Mouse (Mus musculus): ENCODE data around the gene Tac4. TPM values are rescaled to one million over a fixed set of nuclear protein-coding genes. Genes with fewer than 3 reads are reported as not detected.

Gene Tac4
- total RNA-seq, 1 experiment, result 0.18 TPM

GRCm38 (mm10) chr11:95227467-95227866 lies 33.9 kb upstream of the Tac4 start:
- H3K9ac ChIP-seq (ENCODE audit: insufficient read depth, low read depth, low read length, poor library complexity, severe bottlenecking), result no peak overlapping the region
- no peak for TF ChIP-seq ZNF384 (IDR thresholded peaks at IDR 0.05; ENCODE audit: low read depth, low read length)
- TF ChIP-seq CHD2 (IDR thresholded peaks at IDR 0.05; ENCODE audit: low read depth, low read length), result no peak
- no peak for TF ChIP-seq ZC3H11A (IDR thresholded peaks at IDR 0.05; ENCODE audit: borderline replicate concordance, low read depth, low read length)
- no peak for TF ChIP-seq HCFC1 (IDR thresholded peaks at IDR 0.05; ENCODE audit: borderline replicate concordance, insufficient read depth, low read length)
- no peak for TF ChIP-seq MAFK (IDR thresholded peaks at IDR 0.05; ENCODE audit: insufficient read depth, low read depth, low read length)
- no peaks in the 10 kb centered on the region for H3K36me3 ChIP-seq (ENCODE audit: control insufficient read depth, insufficient read depth, low read length, poor library complexity, severe bottlenecking)
- peaks cover 5 to 24% of the 10 kb centered on the region in 2 experiments; a peak in 3 of 4 replicates for H3K4me1 ChIP-seq (ENCODE audit: control insufficient read depth in 2 of 2, insufficient read depth in 2 of 2, low read length in 2 of 2, poor library complexity in 1 of 2)
- no peak overlapping the region for H3K27ac ChIP-seq (ENCODE audit: insufficient read depth, low read depth, low read length, poor library complexity, severe bottlenecking)
- no peak for DNase-seq (ENCODE audit: low read depth, low spot score)
- in situ Hi-C loops (cut with MboI; ENCODE audit: low sequenced_read_pairs in 2 of 2, unreplicated experiment in 2 of 2), result no loop called here
- H3K9me3 ChIP-seq (ENCODE audit: control insufficient read depth, insufficient read depth, low read depth, low read length), result no peaks in the 10 kb centered on the region
- H3K4me3 ChIP-seq (ENCODE audit: insufficient read depth in 1 of 2, low read depth in 1 of 2, low read length in 2 of 2, poor library complexity in 1 of 2, severe bottlenecking in 1 of 2), result no peak overlapping the region

- Histone ChIP-seq H3K36me3 (ENCODE audit: control insufficient read depth, insufficient read depth, low read length, poor library complexity, severe bottlenecking) (no peaks in the 10 kb centered on the region), H3K9me3 (ENCODE audit: control insufficient read depth, insufficient read depth, low read depth, low read length) (no peaks in the 10 kb centered on the region), H3K4me1 (ENCODE audit: control insufficient read depth in 2 of 2, insufficient read depth in 2 of 2, low read length in 2 of 2, poor library complexity in 1 of 2) (peaks cover 0 to 3% of the 10 kb centered on the region in 2 experiments; a peak in 1 of 4 replicates), H3K9ac (ENCODE audit: insufficient read depth, low read depth, low read length, poor library complexity, severe bottlenecking) (peak overlapping the region; percentile 26; the same call in 1 of the 2 replicates), H3K27ac (ENCODE audit: insufficient read depth, low read depth, low read length, poor library complexity, severe bottlenecking) (no peak overlapping the region), H3K4me3 (ENCODE audit: insufficient read depth in 1 of 2, low read depth in 1 of 2, low read length in 2 of 2, poor library complexity in 1 of 2, severe bottlenecking in 1 of 2) (peak overlapping the region; percentile 10 to 20; a peak in 3 of 4 replicates)
- TF ChIP-seq CHD2 (IDR thresholded peaks at IDR 0.05; ENCODE audit: low read depth, low read length) (no peak), ZC3H11A (IDR thresholded peaks at IDR 0.05; ENCODE audit: borderline replicate concordance, low read depth, low read length) (0 out of 2 replicates have a peak, but pooled peaks have one; percentile 1), ZNF384 (IDR thresholded peaks at IDR 0.05; ENCODE audit: low read depth, low read length) (no peak), HCFC1 (IDR thresholded peaks at IDR 0.05; ENCODE audit: borderline replicate concordance, insufficient read depth, low read length) (no peak), MAFK (IDR thresholded peaks at IDR 0.05; ENCODE audit: insufficient read depth, low read depth, low read length) (no peak)
- in situ Hi-C loops (cut with MboI; ENCODE audit: low sequenced_read_pairs in 2 of 2, unreplicated experiment in 2 of 2), result loop anchor here in 1 of 2 experiments (10.0 kb wide), 1 partner anchor 97 kb away; no protein-coding TSS in a partner anchor
- no peak for DNase-seq (ENCODE audit: low read depth, low spot score)
Observed at GRCm38 (mm10) chr11:95231688-95232328, 29.5 kb upstream of the Tac4 start.

GRCm38 (mm10) chr11:95232329-95232696 lies 29.0 kb upstream of the Tac4 start:
- no peaks in the 10 kb centered on the region for H3K9me3 ChIP-seq (ENCODE audit: control insufficient read depth, insufficient read depth, low read depth, low read length)
- TF ChIP-seq ZC3H11A (IDR thresholded peaks at IDR 0.05; ENCODE audit: borderline replicate concordance, low read depth, low read length) (no peak), CHD2 (IDR thresholded peaks at IDR 0.05; ENCODE audit: low read depth, low read length) (no peak)
- H3K27ac ChIP-seq (ENCODE audit: insufficient read depth, low read depth, low read length, poor library complexity, severe bottlenecking), result no peak overlapping the region
- no peak overlapping the region for H3K9ac ChIP-seq (ENCODE audit: insufficient read depth, low read depth, low read length, poor library complexity, severe bottlenecking)
- no peak for DNase-seq (ENCODE audit: low read depth, low spot score)
- in situ Hi-C loops (cut with MboI; ENCODE audit: low sequenced_read_pairs in 2 of 2, unreplicated experiment in 2 of 2), result loop anchor here in 1 of 2 experiments (10.0 kb wide), 1 partner anchor 98 kb away; no protein-coding TSS in a partner anchor
- peaks cover 0 to 3% of the 10 kb centered on the region in 2 experiments; a peak in 1 of 4 replicates for H3K4me1 ChIP-seq (ENCODE audit: control insufficient read depth in 2 of 2, insufficient read depth in 2 of 2, low read length in 2 of 2, poor library complexity in 1 of 2)
- no peaks in the 10 kb centered on the region for H3K36me3 ChIP-seq (ENCODE audit: control insufficient read depth, insufficient read depth, low read length, poor library complexity, severe bottlenecking)
- H3K4me3 ChIP-seq (ENCODE audit: insufficient read depth in 1 of 2, low read depth in 1 of 2, low read length in 2 of 2, poor library complexity in 1 of 2, severe bottlenecking in 1 of 2), result no peak overlapping the region

GRCm38 (mm10) chr11:95238477-95238876 lies 22.9 kb upstream of the Tac4 start:
- Histone ChIP-seq H3K27ac (ENCODE audit: insufficient read depth, low read depth, low read length, poor library complexity, severe bottlenecking) (no peak overlapping the region), H3K4me1 (ENCODE audit: control insufficient read depth in 2 of 2, insufficient read depth in 2 of 2, low read length in 2 of 2, poor library complexity in 1 of 2) (peaks cover 0 to 9% of the 10 kb centered on the region in 2 experiments; a peak in 2 of 4 replicates)

More at GRCm38 (mm10) chr11:95238477-95238876, 22.9 kb upstream of the Tac4 start:
- in situ Hi-C loops (cut with MboI; ENCODE audit: low sequenced_read_pairs in 2 of 2, unreplicated experiment in 2 of 2), result loop anchor here (5.0 to 10.0 kb wide), 2 partner anchors 104 to 121 kb away; no protein-coding TSS in a partner anchor
- Histone ChIP-seq H3K9me3 (ENCODE audit: control insufficient read depth, insufficient read depth, low read depth, low read length) (no peaks in the 10 kb centered on the region), H3K9ac (ENCODE audit: insufficient read depth, low read depth, low read length, poor library complexity, severe bottlenecking) (no peak overlapping the region), H3K36me3 (ENCODE audit: control insufficient read depth, insufficient read depth, low read length, poor library complexity, severe bottlenecking) (no peaks in the 10 kb centered on the region), H3K4me3 (ENCODE audit: insufficient read depth in 1 of 2, low read depth in 1 of 2, low read length in 2 of 2, poor library complexity in 1 of 2, severe bottlenecking in 1 of 2) (no peak overlapping the region)
- no peak for TF ChIP-seq MAFK (IDR thresholded peaks at IDR 0.05; ENCODE audit: insufficient read depth, low read depth, low read length)
- no peak for TF ChIP-seq ZC3H11A (IDR thresholded peaks at IDR 0.05; ENCODE audit: borderline replicate concordance, low read depth, low read length)
- TF ChIP-seq HCFC1 (IDR thresholded peaks at IDR 0.05; ENCODE audit: borderline replicate concordance, insufficient read depth, low read length), result no peak
- TF ChIP-seq CHD2 (IDR thresholded peaks at IDR 0.05; ENCODE audit: low read depth, low read length), result no peak
- no peak for TF ChIP-seq ZNF384 (IDR thresholded peaks at IDR 0.05; ENCODE audit: low read depth, low read length)
- DNase-seq (ENCODE audit: low read depth, low spot score), result no peak
